Mouse (Mus musculus) stomach, postnatal 0 days (tissue): Measurements from ENCODE around the gene Kif11.

Experiments used
- CTCF ChIP-seq: IDR thresholded peaks from 2 replicates; pipeline ENCODE4 v1.5.1; 2016; ENCODE audit warnings: antibody characterized with exemption, low read depth, mild to moderate bottlenecking, moderate library complexity
- EP300 ChIP-seq: optimal IDR thresholded peaks from 2 replicates; pipeline ENCODE3; 2016; ENCODE audit warnings: antibody characterized with exemption

DNA sequence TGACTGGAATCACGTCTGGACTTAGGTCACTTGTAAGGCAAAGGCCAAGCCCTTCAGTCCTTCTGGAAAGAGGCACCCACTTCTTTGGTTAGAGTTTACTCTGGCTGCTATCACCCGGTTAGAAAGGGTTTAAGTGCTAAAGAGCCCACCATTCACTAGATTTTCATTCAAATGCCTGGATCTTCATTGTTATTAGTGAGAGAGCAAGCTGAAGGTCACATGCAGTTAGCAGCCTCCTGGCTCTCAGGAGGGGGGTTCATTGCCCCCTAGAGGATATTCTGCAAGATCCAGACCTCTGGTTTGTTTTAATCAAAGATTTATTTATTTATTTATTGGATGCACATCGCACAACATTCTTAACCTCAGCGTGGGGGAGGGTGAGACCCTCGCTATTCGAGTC, 24.7 kb downstream of the Kif11 start:
- TF ChIP-seq CTCF (no peak), EP300 (no peak)
